Mouse (Mus musculus) midbrain, embryonic 12.5 days (tissue): Measurements from ENCODE around the gene Ndufa12. TPM values are rescaled to one million over a fixed set of nuclear protein-coding genes. Genes with fewer than 3 reads are reported as not detected.

Source experiments
- ATAC-seq: fragments of 200-750 bp; cut with Nextera tagmentation; 2 replicates; pipeline ENCODE4 v1.8.0; 2017; ENCODE audit warnings: low read depth, moderate TSS enrichment, moderate library complexity; ENCODE audit not compliant: low FRiP score
- H3K27ac ChIP-seq: fragments of 300-500 bp; sonication (generic); replicated peaks from 2 replicates; pipeline ENCODE4 v1.5.1; 2016; ENCODE audit warnings: mild to moderate bottlenecking
- H3K27me3 ChIP-seq: fragments of 300-500 bp; sonication (generic); 2 replicates; pipeline ENCODE4 v1.6.1; 2016; ENCODE audit warnings: mild to moderate bottlenecking
- H3K36me3 ChIP-seq: fragments of 300-500 bp; sonication (generic); 2 replicates; pipeline ENCODE4 v1.6.1; 2016
- H3K4me1 ChIP-seq: fragments of 300-500 bp; sonication (generic); 2 replicates; pipeline ENCODE4 v1.6.1; 2016
- H3K4me2 ChIP-seq: fragments of 300-500 bp; sonication (generic); replicated peaks from 2 replicates; pipeline ENCODE4 v1.6.1; 2016; ENCODE audit warnings: mild to moderate bottlenecking, moderate library complexity
- H3K4me3 ChIP-seq: fragments of 300-500 bp; sonication (generic); 2 replicates; pipeline ENCODE4 v1.5.1; 2016; ENCODE audit warnings: mild to moderate bottlenecking
- H3K9ac ChIP-seq: fragments of 300-500 bp; sonication (generic); replicated peaks from 2 replicates; pipeline ENCODE4 v1.6.1; 2016; ENCODE audit warnings: mild to moderate bottlenecking, moderate library complexity
- H3K9me3 ChIP-seq: fragments of 300-500 bp; sonication (generic); 2 replicates; pipeline ENCODE4 v1.6.1; 2016; ENCODE audit warnings: mild to moderate bottlenecking
- WGBS: fragments of 180-500 bp; shearing (Covaris S2); methylation state at CpG from one replicate; pipeline ENCODE4 v1.1.7; 2016; 5-methylcytosine and 5-hydroxymethylcytosine counted together
- polyA plus RNA-seq: library from polyadenylated mRNA; unstranded; fragments of >200 nt; fragmentation: Nextera tagmentation; extraction: Ambion mirVana; gene quantifications from 2 replicates; pipeline ENCODE4 v1.2.1, GENCODE M21; 2016

Gene Ndufa12
- polyA plus RNA-seq, 1 experiment from 2014 or later, result 429 TPM

- H3K36me3 ChIP-seq, result no peaks in the 10 kb centered on the region
- H3K9me3 ChIP-seq, result no peaks in the 10 kb centered on the region
- H3K4me2 ChIP-seq, result no peak overlapping the region
- WGBS, result 40% methylated on average over 2 of the region's 2 CpGs
- no peaks in the 10 kb centered on the region for H3K27me3 ChIP-seq
- no peak overlapping the region for H3K4me3 ChIP-seq
- no peak overlapping the region for H3K27ac ChIP-seq
- H3K9ac ChIP-seq, result no peak overlapping the region
- H3K4me1 ChIP-seq, result no peaks in the 10 kb centered on the region
- ATAC-seq, result no peak
Observed at GRCm38 (mm10) chr10:94241346-94241745, 42.8 kb downstream of the Ndufa12 start.

- H3K36me3 ChIP-seq, result no peaks in the 10 kb centered on the region
- no peak overlapping the region for H3K27ac ChIP-seq
- no peak for ATAC-seq
Observed at GRCm38 (mm10) chr10:94247748-94248349, 49.3 kb downstream of the Ndufa12 start.

GRCm38 (mm10) chr10:94249575-94250456 is 51.3 kb downstream of the Ndufa12 start:
- H3K36me3 ChIP-seq, result no peaks in the 10 kb centered on the region
- H3K9me3 ChIP-seq, result no peaks in the 10 kb centered on the region
- H3K4me2 ChIP-seq, result peak overlapping the region; percentile 37
- H3K9ac ChIP-seq, result no peak overlapping the region
- H3K4me1 ChIP-seq, result peaks cover 9% of the 10 kb centered on the region
- H3K4me3 ChIP-seq, result no peak overlapping the region
- H3K27ac ChIP-seq, result peak overlapping the region; percentile 63
- H3K27me3 ChIP-seq, result no peaks in the 10 kb centered on the region
- ATAC-seq, result peak; percentile 86
- 50% methylated on average over 22 of the region's 22 CpGs for WGBS

More at GRCm38 (mm10) chr10:94247748-94248349, 49.3 kb downstream of the Ndufa12 start:
- Histone ChIP-seq H3K4me2 (no peak overlapping the region), H3K4me1 (peaks cover 9% of the 10 kb centered on the region), H3K9me3 (no peaks in the 10 kb centered on the region), H3K4me3 (no peak overlapping the region), H3K27me3 (no peaks in the 10 kb centered on the region), H3K9ac (no peak overlapping the region)
- 95% methylated on average over 7 of the region's 7 CpGs for whole genome bisulfite sequencing

GRCm38 (mm10) chr10:94253260-94253807 is 54.8 kb downstream of the Ndufa12 start:
- H3K27me3 ChIP-seq, result no peaks in the 10 kb centered on the region
- no peak overlapping the region for H3K27ac ChIP-seq
- H3K9ac ChIP-seq, result no peak overlapping the region
- ATAC-seq, result no peak
- H3K4me3 ChIP-seq, result no peak overlapping the region
- 74% methylated on average over 17 of the region's 17 CpGs for WGBS
- H3K9me3 ChIP-seq, result no peaks in the 10 kb centered on the region
- H3K4me1 ChIP-seq, result peaks cover 9% of the 10 kb centered on the region
- H3K4me2 ChIP-seq, result no peak overlapping the region
- no peaks in the 10 kb centered on the region for H3K36me3 ChIP-seq

GRCm38 (mm10) chr10:94254766-94255165 is 56.2 kb downstream of the Ndufa12 start:
- Histone ChIP-seq H3K9me3 (no peaks in the 10 kb centered on the region), H3K27me3 (no peaks in the 10 kb centered on the region), H3K9ac (no peak overlapping the region), H3K4me2 (no peak overlapping the region), H3K4me1 (peaks cover 5% of the 10 kb centered on the region), H3K4me3 (no peak overlapping the region), H3K27ac (no peak overlapping the region), H3K36me3 (no peaks in the 10 kb centered on the region)
- no peak for ATAC-seq
- 74% methylated on average over 3 of the region's 3 CpGs for WGBS

GRCm38 (mm10) chr10:94255744-94256143 is 57.2 kb downstream of the Ndufa12 start:
- 60% methylated on average over 6 of the region's 6 CpGs for WGBS
- no peak overlapping the region for H3K4me3 ChIP-seq
- H3K4me2 ChIP-seq, result no peak overlapping the region
- H3K9ac ChIP-seq, result no peak overlapping the region
- H3K27ac ChIP-seq, result no peak overlapping the region
- H3K9me3 ChIP-seq, result no peaks in the 10 kb centered on the region
- H3K36me3 ChIP-seq, result no peaks in the 10 kb centered on the region
- H3K27me3 ChIP-seq, result no peaks in the 10 kb centered on the region
- no peaks in the 10 kb centered on the region for H3K4me1 ChIP-seq
- ATAC-seq, result no peak

- Histone ChIP-seq H3K27ac (no peak overlapping the region), H3K9ac (no peak overlapping the region), H3K9me3 (no peaks in the 10 kb centered on the region), H3K4me1 (no peaks in the 10 kb centered on the region), H3K36me3 (no peaks in the 10 kb centered on the region), H3K4me2 (no peak overlapping the region), H3K4me3 (no peak overlapping the region), H3K27me3 (no peaks in the 10 kb centered on the region)
- no peak for ATAC-seq
- 95% methylated on average over 4 of the region's 4 CpGs for WGBS
Observed at GRCm38 (mm10) chr10:94256518-94256917, 58.0 kb downstream of the Ndufa12 start.

GRCm38 (mm10) chr10:94260544-94260943 is 62.0 kb downstream of the Ndufa12 start:
- H3K4me3 ChIP-seq, result no peak overlapping the region
- WGBS, result 82% methylated on average over 1 of the region's 1 CpGs
- no peaks in the 10 kb centered on the region for H3K36me3 ChIP-seq
- H3K27me3 ChIP-seq, result no peaks in the 10 kb centered on the region
- no peak for ATAC-seq
- no peak overlapping the region for H3K4me2 ChIP-seq
- no peak overlapping the region for H3K27ac ChIP-seq
- H3K9ac ChIP-seq, result no peak overlapping the region
- no peaks in the 10 kb centered on the region for H3K9me3 ChIP-seq
- H3K4me1 ChIP-seq, result no peaks in the 10 kb centered on the region

- no peaks in the 10 kb centered on the region for H3K27me3 ChIP-seq
- H3K27ac ChIP-seq, result no peak overlapping the region
- H3K4me3 ChIP-seq, result no peak overlapping the region
- H3K4me1 ChIP-seq, result 0 out of 2 replicates have a peak, but pooled peaks cover 7% of the 10 kb centered on the region
- H3K9me3 ChIP-seq, result no peaks in the 10 kb centered on the region
- H3K4me2 ChIP-seq, result no peak overlapping the region
- WGBS, result 90% methylated on average over 13 of the region's 13 CpGs
- no peak for ATAC-seq
- no peak overlapping the region for H3K9ac ChIP-seq
- H3K36me3 ChIP-seq, result no peaks in the 10 kb centered on the region
Observed at GRCm38 (mm10) chr10:94262646-94263045, 64.1 kb downstream of the Ndufa12 start.

- H3K27ac ChIP-seq, result no peak overlapping the region
- H3K36me3 ChIP-seq, result no peaks in the 10 kb centered on the region
- ATAC-seq, result no peak
- WGBS, result 69% methylated on average over 3 of the region's 3 CpGs
- no peak overlapping the region for H3K4me2 ChIP-seq
- no peak overlapping the region for H3K4me3 ChIP-seq
- H3K9me3 ChIP-seq, result no peaks in the 10 kb centered on the region
- 0 out of 2 replicates have a peak, but pooled peaks cover 7% of the 10 kb centered on the region for H3K4me1 ChIP-seq
- no peaks in the 10 kb centered on the region for H3K27me3 ChIP-seq
- H3K9ac ChIP-seq, result no peak overlapping the region
Observed at GRCm38 (mm10) chr10:94263211-94263610, 64.7 kb downstream of the Ndufa12 start.

- no peaks in the 10 kb centered on the region for H3K36me3 ChIP-seq
- peak overlapping the region; percentile 4; the same call in 1 of the 2 replicates for H3K27ac ChIP-seq
- no peak overlapping the region for H3K4me2 ChIP-seq
- no peak overlapping the region for H3K9ac ChIP-seq
- 0 out of 2 replicates have a peak, but pooled peaks cover 7% of the 10 kb centered on the region for H3K4me1 ChIP-seq
- no peak overlapping the region for H3K4me3 ChIP-seq
- no peaks in the 10 kb centered on the region; the same call in 1 of the 2 replicates for H3K9me3 ChIP-seq
- no peak for ATAC-seq
- WGBS, result 63% methylated on average over 17 of the region's 17 CpGs
- H3K27me3 ChIP-seq, result no peaks in the 10 kb centered on the region
Observed at GRCm38 (mm10) chr10:94265656-94266542, 67.4 kb downstream of the Ndufa12 start.
